Mouse (Mus musculus): Measurements from ENCODE around the gene Pgap2. TPM values are rescaled to one million over a fixed set of nuclear protein-coding genes. Genes with fewer than 3 reads are reported as not detected.

Gene Pgap2
- polyA plus RNA-seq, 1 experiment from 2014 or later = 83.3 TPM

DNA sequence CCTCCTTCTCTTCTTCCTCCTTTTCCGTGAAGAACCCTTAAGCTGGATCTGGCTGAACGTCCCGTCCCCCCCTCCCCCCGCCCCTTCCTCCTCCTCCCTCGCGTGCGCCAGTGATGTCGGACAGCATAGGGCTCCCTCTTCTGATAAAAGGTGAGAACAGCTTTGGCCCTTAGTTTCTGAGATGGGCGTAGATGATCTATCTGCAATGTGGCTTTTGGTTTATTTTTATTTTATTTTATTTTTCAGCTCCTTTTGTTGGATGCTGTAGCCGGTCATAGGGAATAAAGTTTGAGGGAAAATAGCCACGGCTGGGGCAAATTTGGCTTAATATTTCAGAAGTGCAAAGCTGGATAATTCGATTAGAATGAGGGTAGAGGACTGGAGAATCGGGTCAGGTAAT lies 12.3 kb downstream of the Pgap2 start:
- Histone ChIP-seq H3K9ac (peak overlapping the region; percentile 60; the same call in 1 of the 2 replicates), H3K27ac (peak overlapping the region; percentile 75; the same call in 1 of the 2 replicates)
- WGBS = under 1% methylated on average over 10 of the region's 13 CpGs

GRCm38 (mm10) chr7:102222830-102223556 lies 13.0 kb downstream of the Pgap2 start:
- Histone ChIP-seq H3K4me2 (replicated peaks) (peak overlapping the region; percentile 64), H3K27ac (peak overlapping the region; percentile 75), H3K27me3 (no peaks in the 10 kb centered on the region), H3K4me1 (no peaks in the 10 kb centered on the region), H3K36me3 (0 out of 2 replicates have a peak, but pooled peaks cover 5% of the 10 kb centered on the region), H3K4me3 (peak overlapping the region; percentile 63), H3K9ac (peak overlapping the region; percentile 60), H3K9me3 (no peaks in the 10 kb centered on the region)
- WGBS = under 1% methylated on average over 31 of the region's 31 CpGs
- peak; percentile 85 for ATAC-seq (ENCODE audit: insufficient number of reproducible peaks, insufficient read depth, low FRiP score, low TSS enrichment)

More for the DNA sequence above, 12.3 kb downstream of the Pgap2 start:
- no peaks in the 10 kb centered on the region for H3K9me3 ChIP-seq
- H3K36me3 ChIP-seq = 0 out of 2 replicates have a peak, but pooled peaks cover 5% of the 10 kb centered on the region
- H3K4me1 ChIP-seq = no peaks in the 10 kb centered on the region
- no peaks in the 10 kb centered on the region for H3K27me3 ChIP-seq
- H3K4me2 ChIP-seq (replicated peaks) = peak overlapping the region; percentile 64
- peak overlapping the region; percentile 63 for H3K4me3 ChIP-seq
- ATAC-seq (ENCODE audit: insufficient number of reproducible peaks, insufficient read depth, low FRiP score, low TSS enrichment) = peak; percentile 62; the same call in 1 of the 2 replicates

- 83% methylated on average over 5 of the region's 5 CpGs for WGBS
- H3K27ac ChIP-seq = no peak overlapping the region
- H3K4me2 ChIP-seq (replicated peaks) = peak overlapping the region; percentile 64; the same call in 1 of the 2 replicates
- ATAC-seq (ENCODE audit: insufficient number of reproducible peaks, insufficient read depth, low FRiP score, low TSS enrichment) = no peak
- no peak overlapping the region for H3K9ac ChIP-seq
- H3K36me3 ChIP-seq = peaks cover 13% of the 10 kb centered on the region
- H3K27me3 ChIP-seq = no peaks in the 10 kb centered on the region
- H3K4me3 ChIP-seq = no peak overlapping the region
- no peaks in the 10 kb centered on the region for H3K9me3 ChIP-seq
- H3K4me1 ChIP-seq = no peaks in the 10 kb centered on the region
Measured at GRCm38 (mm10) chr7:102223883-102224738, 14.1 kb downstream of the Pgap2 start.

DNA sequence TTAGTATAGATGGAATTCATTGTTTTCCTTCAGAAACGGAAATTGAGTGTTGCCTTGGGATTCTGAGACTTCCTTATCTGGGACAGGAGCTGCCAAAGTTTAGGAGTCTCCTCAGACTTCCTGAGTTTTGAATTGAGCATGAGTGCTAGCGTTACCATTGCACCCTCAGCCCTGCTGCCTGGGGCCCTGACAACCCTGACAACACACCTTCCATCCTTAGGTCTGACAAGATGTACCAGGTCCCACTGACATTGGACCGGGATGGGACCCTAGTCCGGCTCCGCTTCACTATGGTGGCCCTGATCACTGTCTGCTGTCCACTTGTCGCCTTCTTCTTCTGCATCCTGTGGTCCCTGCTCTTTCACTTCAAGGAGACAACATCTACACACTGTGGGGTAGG lies 16.0 kb downstream of the Pgap2 start:
- peaks cover 28% of the 10 kb centered on the region for H3K36me3 ChIP-seq
- H3K9ac ChIP-seq = no peak overlapping the region
- no peak overlapping the region for H3K4me2 ChIP-seq (replicated peaks)
- no peak overlapping the region for H3K27ac ChIP-seq
- H3K4me3 ChIP-seq = no peak overlapping the region
- H3K9me3 ChIP-seq = no peaks in the 10 kb centered on the region
- no peaks in the 10 kb centered on the region for H3K4me1 ChIP-seq
- no peaks in the 10 kb centered on the region for H3K27me3 ChIP-seq
- WGBS = 91% methylated on average over 6 of the region's 6 CpGs
- ATAC-seq (ENCODE audit: insufficient number of reproducible peaks, insufficient read depth, low FRiP score, low TSS enrichment) = no peak

DNA sequence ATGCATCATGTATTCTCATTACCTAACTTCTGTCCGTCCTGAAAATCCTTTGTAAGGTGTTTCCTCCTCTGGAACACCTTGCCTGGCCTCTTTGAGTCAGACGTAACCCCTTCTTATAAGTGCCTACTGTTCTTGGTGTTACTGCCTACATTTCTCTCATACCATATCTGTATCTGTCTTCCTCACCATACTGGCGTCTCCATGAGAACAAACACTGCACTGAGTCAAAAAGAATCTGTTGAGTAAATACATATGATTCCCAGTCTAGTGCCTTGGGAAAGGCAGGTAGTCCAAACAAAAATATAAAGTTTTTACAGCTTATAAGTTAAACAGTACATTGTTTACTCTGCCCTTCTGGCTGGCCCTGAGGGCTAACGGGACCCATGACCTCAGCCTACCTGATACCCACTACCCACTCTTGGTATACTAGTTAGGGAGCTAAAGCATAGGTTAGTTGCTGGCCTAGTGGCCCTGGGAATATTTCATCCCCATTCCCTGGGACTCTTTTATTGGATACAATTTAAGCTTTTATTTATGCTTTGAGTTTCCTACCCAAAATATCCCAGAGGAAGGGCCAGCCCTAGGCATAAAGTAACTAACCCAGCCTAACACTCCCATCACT lies 18.2 kb downstream of the Pgap2 start:
- Histone ChIP-seq H3K9ac (no peak overlapping the region), H3K27me3 (no peaks in the 10 kb centered on the region), H3K9me3 (no peaks in the 10 kb centered on the region), H3K27ac (no peak overlapping the region), H3K4me3 (no peak overlapping the region), H3K4me1 (no peaks in the 10 kb centered on the region), H3K4me2 (replicated peaks) (no peak overlapping the region), H3K36me3 (peaks cover 38% of the 10 kb centered on the region)
- 87% methylated on average over 4 of the region's 4 CpGs for WGBS
- ATAC-seq (ENCODE audit: insufficient number of reproducible peaks, insufficient read depth, low FRiP score, low TSS enrichment) = no peak

- H3K9ac ChIP-seq = no peak overlapping the region
- H3K4me3 ChIP-seq = no peak overlapping the region
- peaks cover 45% of the 10 kb centered on the region for H3K36me3 ChIP-seq
- no peak overlapping the region for H3K27ac ChIP-seq
- no peaks in the 10 kb centered on the region for H3K4me1 ChIP-seq
- no peaks in the 10 kb centered on the region for H3K9me3 ChIP-seq
- WGBS = 92% methylated on average over 6 of the region's 6 CpGs
- no peak for ATAC-seq (ENCODE audit: insufficient number of reproducible peaks, insufficient read depth, low FRiP score, low TSS enrichment)
- no peak overlapping the region for H3K4me2 ChIP-seq (replicated peaks)
- H3K27me3 ChIP-seq = no peaks in the 10 kb centered on the region
Measured at GRCm38 (mm10) chr7:102229814-102230213, 19.8 kb downstream of the Pgap2 start.

DNA sequence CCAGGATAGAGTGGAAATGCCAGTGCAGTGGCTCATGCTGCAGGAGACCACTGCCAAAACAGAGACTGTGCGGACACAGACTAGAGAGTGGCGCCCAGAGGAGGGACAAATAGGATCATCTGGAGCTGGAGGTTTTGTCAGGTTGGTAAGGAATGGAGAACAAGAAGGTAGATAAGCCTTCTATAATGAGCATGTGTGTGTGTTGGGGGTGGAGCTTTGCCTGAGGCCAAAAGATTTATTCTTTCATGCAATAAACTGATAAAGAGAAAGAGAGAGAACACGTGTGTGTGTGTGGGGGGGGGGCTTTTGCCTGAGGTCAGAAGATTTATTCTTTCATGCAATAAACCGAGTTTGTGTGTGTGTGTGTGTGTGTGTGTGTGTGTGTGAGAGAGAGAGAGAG lies 23.1 kb downstream of the Pgap2 start:
- ATAC-seq (ENCODE audit: insufficient number of reproducible peaks, insufficient read depth, low FRiP score, low TSS enrichment) = no peak
- H3K27ac ChIP-seq = no peak overlapping the region
- peaks cover 64% of the 10 kb centered on the region for H3K36me3 ChIP-seq
- WGBS = 86% methylated on average over 4 of the region's 4 CpGs
- H3K4me3 ChIP-seq = no peak overlapping the region
- H3K9ac ChIP-seq = no peak overlapping the region
- no peaks in the 10 kb centered on the region for H3K9me3 ChIP-seq
- H3K4me1 ChIP-seq = no peaks in the 10 kb centered on the region
- no peaks in the 10 kb centered on the region for H3K27me3 ChIP-seq
- H3K4me2 ChIP-seq (replicated peaks) = no peak overlapping the region

GRCm38 (mm10) chr7:102238686-102239286 lies 28.8 kb downstream of the Pgap2 start:
- Histone ChIP-seq H3K27me3 (no peaks in the 10 kb centered on the region), H3K4me1 (no peaks in the 10 kb centered on the region), H3K4me3 (no peak overlapping the region), H3K36me3 (peaks cover 65% of the 10 kb centered on the region), H3K9me3 (no peaks in the 10 kb centered on the region), H3K4me2 (replicated peaks) (no peak overlapping the region), H3K9ac (no peak overlapping the region), H3K27ac (no peak overlapping the region)
- 88% methylated on average over 8 of the region's 8 CpGs for WGBS
- no peak for ATAC-seq (ENCODE audit: insufficient number of reproducible peaks, insufficient read depth, low FRiP score, low TSS enrichment)

DNA sequence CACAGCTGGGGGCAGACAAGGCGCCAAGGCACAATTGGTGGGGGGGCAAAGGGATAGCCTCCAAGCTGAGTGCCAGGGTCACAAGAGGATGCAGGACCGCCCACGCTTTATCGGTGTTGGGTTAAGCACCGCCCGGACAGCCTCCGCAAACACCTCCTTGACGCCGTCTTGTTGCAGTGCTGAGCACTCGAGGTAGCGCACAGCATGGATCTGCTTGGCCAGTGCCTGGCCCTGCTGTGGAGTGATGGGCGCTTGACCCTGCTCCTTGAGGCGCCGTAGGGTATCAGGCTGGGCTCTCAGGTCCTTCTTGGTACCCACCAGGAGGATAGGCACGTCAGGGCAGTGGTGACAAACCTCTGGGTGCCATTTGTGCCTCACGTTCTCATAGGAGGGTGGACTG lies 29.6 kb downstream of the Pgap2 start:
- Histone ChIP-seq H3K27me3 (no peaks in the 10 kb centered on the region), H3K4me1 (no peaks in the 10 kb centered on the region), H3K4me3 (no peak overlapping the region), H3K9ac (no peak overlapping the region), H3K4me2 (replicated peaks) (no peak overlapping the region), H3K27ac (no peak overlapping the region), H3K36me3 (peaks cover 58% of the 10 kb centered on the region), H3K9me3 (no peaks in the 10 kb centered on the region)
- 94% methylated on average over 16 of the region's 16 CpGs for WGBS
- no peak for ATAC-seq (ENCODE audit: insufficient number of reproducible peaks, insufficient read depth, low FRiP score, low TSS enrichment)

DNA sequence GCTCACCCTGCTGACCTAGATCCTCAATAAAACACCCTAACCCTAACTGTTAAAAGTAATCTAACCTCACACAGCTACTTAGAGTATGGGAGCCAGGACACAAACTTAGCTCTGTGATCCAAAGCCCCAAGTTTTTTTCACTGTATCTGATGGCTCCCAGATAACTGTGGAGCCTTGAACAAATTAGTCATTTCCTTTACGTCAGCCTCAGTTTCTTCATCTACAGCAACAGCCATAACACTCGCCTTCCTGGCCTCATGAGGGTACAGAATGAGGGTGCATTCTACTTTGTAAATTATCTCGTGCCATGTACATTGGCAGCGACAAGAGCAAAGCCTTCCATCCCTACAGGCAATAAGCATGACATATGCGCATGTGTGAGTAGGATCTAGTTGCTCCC lies 32.4 kb downstream of the Pgap2 start:
- H3K36me3 ChIP-seq = peaks cover 40% of the 10 kb centered on the region
- H3K27me3 ChIP-seq = no peaks in the 10 kb centered on the region
- no peak overlapping the region for H3K9ac ChIP-seq
- H3K27ac ChIP-seq = no peak overlapping the region
- ATAC-seq (ENCODE audit: insufficient number of reproducible peaks, insufficient read depth, low FRiP score, low TSS enrichment) = no peak
- H3K4me2 ChIP-seq (replicated peaks) = no peak overlapping the region
- no peaks in the 10 kb centered on the region for H3K9me3 ChIP-seq
- H3K4me1 ChIP-seq = peaks cover 19% of the 10 kb centered on the region
- WGBS = 85% methylated on average over 5 of the region's 5 CpGs
- no peak overlapping the region for H3K4me3 ChIP-seq

DNA sequence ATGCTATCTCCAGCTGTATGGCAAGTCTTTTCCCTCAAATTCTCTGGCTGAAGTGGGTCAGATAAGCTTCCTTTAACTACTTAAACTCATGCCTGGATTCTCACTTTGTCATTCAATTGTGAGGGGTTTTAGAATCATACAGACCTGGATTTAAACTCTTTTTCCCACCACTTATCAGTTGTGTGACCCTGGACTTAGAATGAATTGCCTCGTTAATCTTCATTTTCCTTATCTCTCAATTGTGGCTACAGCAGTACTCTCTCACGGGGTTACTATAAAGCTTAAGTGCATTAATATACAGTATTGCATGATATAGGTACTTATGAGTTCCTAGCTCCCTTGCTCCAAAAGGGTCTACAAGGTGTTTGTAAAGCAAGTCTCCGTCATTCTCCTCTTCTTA lies 32.9 kb downstream of the Pgap2 start:
- 88% methylated on average over 3 of the region's 3 CpGs for WGBS
- H3K27me3 ChIP-seq = no peaks in the 10 kb centered on the region
- H3K4me2 ChIP-seq (replicated peaks) = no peak overlapping the region
- no peaks in the 10 kb centered on the region for H3K9me3 ChIP-seq
- no peak overlapping the region for H3K27ac ChIP-seq
- ATAC-seq (ENCODE audit: insufficient number of reproducible peaks, insufficient read depth, low FRiP score, low TSS enrichment) = no peak
- H3K9ac ChIP-seq = no peak overlapping the region
- peaks cover 35% of the 10 kb centered on the region for H3K36me3 ChIP-seq
- peaks cover 25% of the 10 kb centered on the region for H3K4me1 ChIP-seq
- H3K4me3 ChIP-seq = no peak overlapping the region

All from embryonic facial prominence, embryonic 12.5 days (tissue).